Mouse (Mus musculus) heart, adult 2 months (tissue): ENCODE results near the gene Cbr2. TPM values are rescaled to one million over a fixed set of nuclear protein-coding genes. Genes with fewer than 3 reads are reported as not detected.
A peak's percentile ranks its signal among the peaks of the same experiment; 100 is the strongest.
"Not testable (repeated sequence)": the region's sequence is repeated elsewhere in the genome, so short reads cannot be mapped to it uniquely, and the experiment has no call there.

Source experiments
- DNase-seq, 2 experiments: peaks; one replicate each; pipeline ENCODE4 v3.0.0; 2021
- H3K27ac ChIP-seq: fragments of 200-600 bp; 2 replicates; pipeline ENCODE4 v1.8.1; 2022
- H3K27me3 ChIP-seq: fragments of 200-500 bp; 2 replicates; pipeline ENCODE4 v1.6.1; 2012; ENCODE audit warnings: mild to moderate bottlenecking, low read length, inconsistent platforms, mixed read lengths; ENCODE audit not compliant: control insufficient read depth, insufficient read depth
- H3K36me3 ChIP-seq: fragments of 200-500 bp; 2 replicates; pipeline ENCODE4 v1.6.1; 2012; ENCODE audit warnings: low read length, inconsistent platforms; ENCODE audit not compliant: control insufficient read depth, insufficient read depth
- H3K4me1 ChIP-seq: fragments of 200-500 bp; 2 replicates; pipeline ENCODE4 v1.6.1; 2011; ENCODE audit warnings: low read length; ENCODE audit not compliant: control insufficient read depth, insufficient read depth
- H3K4me3 ChIP-seq: fragments of 200-600 bp; 2 replicates; pipeline ENCODE4 v1.8.1; 2022
- H3K79me2 ChIP-seq: fragments of 200-500 bp; replicated peaks from 2 replicates; pipeline ENCODE4 v1.6.1; 2012; ENCODE audit warnings: mild to moderate bottlenecking, inconsistent platforms, low read length, moderate library complexity, mixed read lengths; ENCODE audit not compliant: control insufficient read depth, insufficient read depth
- H3K9ac ChIP-seq: fragments of 200-500 bp; 2 replicates; pipeline ENCODE4 v1.6.1; 2012; ENCODE audit warnings: low read depth, mild to moderate bottlenecking, control low read depth, inconsistent platforms, low read length, mixed read lengths
- CTCF ChIP-seq: fragments of 200-600 bp; IDR thresholded peaks from 2 replicates; pipeline ENCODE4 v1.8.1; 2022; ENCODE audit warnings: antibody characterized with exemption, mild to moderate bottlenecking, moderate library complexity
- EP300 ChIP-seq: fragments of 200-500 bp; IDR thresholded peaks from 2 replicates; pipeline ENCODE4 v1.6.1; 2011; ENCODE audit warnings: low read depth, low read length, control low read depth; ENCODE audit not compliant: insufficient read depth
- POLR2A ChIP-seq: fragments of 200-500 bp; IDR thresholded peaks from 2 replicates; pipeline ENCODE4 v1.6.1; 2011; ENCODE audit warnings: mild to moderate bottlenecking, low read depth, low read length, control low read depth; ENCODE audit not compliant: insufficient read depth
- WGBS: fragments of 180-500 bp; shearing (Covaris S2); methylation state at CpG from one replicate; pipeline ENCODE4 v1.1.7; 2018; 5-methylcytosine and 5-hydroxymethylcytosine counted together
- intact Hi-C: fragments of 180-260 bp; cut with DNase I; formaldehyde crosslinking; loops from one replicate; pipeline ENCODE4 v1.15.1; 2025
- long read RNA-seq: library from polyadenylated mRNA; stranded (forward); transcript quantifications from one replicate; pipeline ENCODE4 v2.0.0, GENCODE M21; 2021
- polyA plus RNA-seq: library from polyadenylated mRNA; depleted of rRNA; stranded (reverse); fragments of >200 nt; gene quantifications from 2 replicates; pipeline ENCODE4 v1.2.3, GENCODE M21; 2012; rRNA removed
- total RNA-seq, 2 experiments: library from RNA; stranded (reverse); gene quantifications; 2 replicates each; pipeline ENCODE4 v1.2.3; 2021

Gene Cbr2
- total RNA-seq = 10 to 100 TPM; 17.7 to 19.4 TPM
- 42.3 and 379 TPM in 2 replicates for polyA plus RNA-seq
- long read RNA-seq, transcript Cbr2-201 (8 exons, 1,110 nt) = major isoform, 8 of 13 reads
- long read RNA-seq, partial matches to known transcripts = 1 of 13 reads
- long read RNA-seq, other reads (novel, unspliced or antisense) = 1 of 13 reads

- no peaks in the 10 kb centered on the region for H3K36me3 ChIP-seq
- no peak within 1 kb of the TSS for H3K4me3 ChIP-seq
- H3K27me3 ChIP-seq = no peaks in the 10 kb centered on the region
- intact Hi-C loops = no loop called here
- no peak within 1 kb of the TSS for H3K27ac ChIP-seq
- WGBS = 51% methylated on average over 12 of the region's 12 CpGs
- DNase-seq = peak; percentile 59 to 67
- peaks cover 15% of the 10 kb centered on the region for H3K4me1 ChIP-seq
- no peak within 1 kb of the TSS; the same call in 1 of the 2 replicates for H3K9ac ChIP-seq
- TF ChIP-seq POLR2A = peak; percentile 47; the same call in 1 of the 2 replicates
- peak; percentile 82; the same call in 1 of the 2 replicates for TF ChIP-seq EP300
- TF ChIP-seq CTCF = peak; percentile 27
- no peaks in the 10 kb centered on the region for H3K79me2 ChIP-seq
Observed at GRCm38 (mm10) chr11:120731858-120732680, at the start of gene Cbr2. Gene Cbr2, minus strand, starts transcription at chr11:120732114.

- WGBS = 95% methylated on average over 6 of the region's 6 CpGs
- H3K4me3 ChIP-seq, H3K4me1 ChIP-seq, H3K27ac ChIP-seq, DNase-seq, H3K36me3 ChIP-seq, intact Hi-C loops, H3K27me3 ChIP-seq, H3K79me2 ChIP-seq, H3K9ac ChIP-seq: not testable (repeated sequence)
Observed at GRCm38 (mm10) chr11:120781361-120781760, 49.4 kb upstream of the Cbr2 start.

- TF ChIP-seq CTCF = no peak
- TF ChIP-seq POLR2A = no peak
- TF ChIP-seq EP300 = no peak
- intact Hi-C loops = loop anchor here (5.0 to 10.0 kb wide), 2 partner anchors 265 to 288 kb away; partner anchors contain the start of gene Slc25a10
- H3K36me3 ChIP-seq = no peaks in the 10 kb centered on the region
- H3K9ac ChIP-seq = no peak overlapping the region
- no peak for DNase-seq
- no peaks in the 10 kb centered on the region for H3K27me3 ChIP-seq
- H3K4me1 ChIP-seq = peaks cover 2% of the 10 kb centered on the region
- no peak overlapping the region for H3K27ac ChIP-seq
- no peak overlapping the region for H3K4me3 ChIP-seq
- peaks cover 2% of the 10 kb centered on the region; the same call in 1 of the 2 replicates for H3K79me2 ChIP-seq
- 95% methylated on average over 1 of the region's 1 CpGs for WGBS
Observed at GRCm38 (mm10) chr11:120779876-120780275, 48.0 kb upstream of the Cbr2 start.

- Histone ChIP-seq H3K79me2 (no peaks in the 10 kb centered on the region), H3K36me3 (no peaks in the 10 kb centered on the region), H3K4me1 (no peaks in the 10 kb centered on the region), H3K4me3 (no peak overlapping the region), H3K27me3 (no peaks in the 10 kb centered on the region), H3K27ac (no peak overlapping the region), H3K9ac (no peak overlapping the region)
- no peak for DNase-seq
- intact Hi-C loops = loop anchor here (2.0 to 10.0 kb wide), 3 partner anchors 118 to 285 kb away; partner anchors contain the start of gene Slc25a10
- WGBS = 25% methylated on average over 6 of the region's 6 CpGs
- TF ChIP-seq POLR2A (no peak), CTCF (no peak), EP300 (no peak)
Observed at GRCm38 (mm10) chr11:120777123-120777522, 45.2 kb upstream of the Cbr2 start.

- intact Hi-C loops = loop anchor here (1.0 to 10.0 kb wide), 4 partner anchors 56 to 284 kb away; partner anchors contain the start of gene Slc25a10
Observed at GRCm38 (mm10) chr11:120775774-120776469, 44.0 kb upstream of the Cbr2 start.

More at GRCm38 (mm10) chr11:120775774-120776469, 44.0 kb upstream of the Cbr2 start:
- WGBS = 22% methylated on average over 15 of the region's 15 CpGs
- no peak overlapping the region for H3K9ac ChIP-seq
- H3K27ac ChIP-seq = no peak overlapping the region
- no peaks in the 10 kb centered on the region for H3K4me1 ChIP-seq
- H3K36me3 ChIP-seq = no peaks in the 10 kb centered on the region
- H3K79me2 ChIP-seq = no peaks in the 10 kb centered on the region
- TF ChIP-seq EP300 (peak; percentile 99), CTCF (no peak; the same call in 1 of the 2 replicates), POLR2A (no peak)
- H3K4me3 ChIP-seq = no peak overlapping the region
- DNase-seq = peak; percentile 90 to 95
- no peaks in the 10 kb centered on the region for H3K27me3 ChIP-seq
